Mouse (Mus musculus) hindbrain, embryonic 13.5 days (tissue): ENCODE data around the gene Ercc5. TPM values are rescaled to one million over a fixed set of nuclear protein-coding genes. Genes with fewer than 3 reads are reported as not detected.

ENCODE experiments used
- ATAC-seq: fragments of 200-750 bp; cut with Nextera tagmentation; 2 replicates; pipeline ENCODE4 v1.8.0; 2017; ENCODE audit warnings: moderate TSS enrichment; ENCODE audit not compliant: low FRiP score
- H3K27ac ChIP-seq: fragments of 300-500 bp; sonication (generic); 2 replicates; pipeline ENCODE4 v1.5.1; 2015; ENCODE audit warnings: inconsistent platforms, mild to moderate bottlenecking, moderate library complexity
- H3K27me3 ChIP-seq: fragments of 300-500 bp; sonication (generic); 2 replicates; pipeline ENCODE4 v1.6.1; 2015; ENCODE audit warnings: mild to moderate bottlenecking, inconsistent platforms
- H3K36me3 ChIP-seq: fragments of 300-500 bp; sonication (generic); 2 replicates; pipeline ENCODE4 v1.6.1; 2015; ENCODE audit warnings: mild to moderate bottlenecking, inconsistent platforms
- H3K4me1 ChIP-seq: fragments of 300-500 bp; sonication (generic); replicated peaks from 2 replicates; pipeline ENCODE4 v1.6.1; 2015; ENCODE audit warnings: inconsistent platforms
- H3K4me2 ChIP-seq: fragments of 300-500 bp; sonication (generic); 2 replicates; pipeline ENCODE4 v1.6.1; 2015; ENCODE audit warnings: inconsistent platforms, mild to moderate bottlenecking, moderate library complexity
- H3K4me3 ChIP-seq: fragments of 300-500 bp; sonication (generic); 2 replicates; pipeline ENCODE4 v1.5.1; 2015; ENCODE audit warnings: mild to moderate bottlenecking, inconsistent platforms
- H3K9ac ChIP-seq: fragments of 300-500 bp; sonication (generic); 2 replicates; pipeline ENCODE4 v1.6.1; 2015; ENCODE audit warnings: mild to moderate bottlenecking, inconsistent platforms
- H3K9me3 ChIP-seq: fragments of 300-500 bp; sonication (generic); 2 replicates; pipeline ENCODE4 v1.6.1; 2016; ENCODE audit warnings: inconsistent platforms
- WGBS: fragments of 180-500 bp; shearing (Covaris S2); methylation state at CpG from one replicate; pipeline ENCODE4 v1.1.7; 2015; 5-methylcytosine and 5-hydroxymethylcytosine counted together
- polyA plus RNA-seq: library from polyadenylated mRNA; unstranded; fragments of >200 nt; fragmentation: Nextera tagmentation; extraction: Ambion mirVana; gene quantifications from 2 replicates; pipeline ENCODE4 v1.2.1, GENCODE M21; 2015

Ercc5 gene
- polyA plus RNA-seq, 1 experiment from 2014 or later, result 32.5 TPM

GRCm38 (mm10) chr1:44129929-44130581 lies 17.5 kb upstream of the Ercc5 start:
- H3K27ac ChIP-seq, result no peak overlapping the region
- WGBS, result 85% methylated on average over 4 of the region's 4 CpGs
- no peaks in the 10 kb centered on the region for H3K9me3 ChIP-seq
- H3K36me3 ChIP-seq, result peaks cover 56% of the 10 kb centered on the region
- H3K27me3 ChIP-seq, result no peaks in the 10 kb centered on the region
- H3K9ac ChIP-seq, result no peak overlapping the region
- no peaks in the 10 kb centered on the region for H3K4me1 ChIP-seq
- no peak overlapping the region for H3K4me2 ChIP-seq
- no peak overlapping the region for H3K4me3 ChIP-seq
- no peak for ATAC-seq

- no peak overlapping the region for H3K4me2 ChIP-seq
- peaks cover 75% of the 10 kb centered on the region for H3K36me3 ChIP-seq
- 90% methylated on average over 4 of the region's 4 CpGs for WGBS
- ATAC-seq, result no peak
- H3K9ac ChIP-seq, result no peak overlapping the region
- no peak overlapping the region for H3K4me3 ChIP-seq
- H3K27me3 ChIP-seq, result no peaks in the 10 kb centered on the region
- no peaks in the 10 kb centered on the region for H3K4me1 ChIP-seq
- no peaks in the 10 kb centered on the region for H3K9me3 ChIP-seq
- no peak overlapping the region for H3K27ac ChIP-seq
These were observed 7.3 kb upstream of the Ercc5 start for GRCm38 (mm10) chr1:44140232-44140631.

GRCm38 (mm10) chr1:44142747-44143146 lies 4.8 kb upstream of the Ercc5 start:
- ATAC-seq, result no peak
- WGBS, result 93% methylated on average over 5 of the region's 5 CpGs
- no peak overlapping the region for H3K27ac ChIP-seq
- H3K4me2 ChIP-seq, result no peak overlapping the region
- H3K36me3 ChIP-seq, result peaks cover 60% of the 10 kb centered on the region
- H3K9me3 ChIP-seq, result no peaks in the 10 kb centered on the region
- peaks cover 5% of the 10 kb centered on the region for H3K4me1 ChIP-seq
- no peak overlapping the region for H3K9ac ChIP-seq
- no peak overlapping the region for H3K4me3 ChIP-seq
- H3K27me3 ChIP-seq, result no peaks in the 10 kb centered on the region

- peaks cover 11% of the 10 kb centered on the region for H3K4me1 ChIP-seq
- no peaks in the 10 kb centered on the region for H3K9me3 ChIP-seq
- H3K4me2 ChIP-seq, result peak overlapping the region; percentile 69
- WGBS, result 33% methylated on average over 6 of the region's 6 CpGs
- H3K4me3 ChIP-seq, result peak overlapping the region; percentile 88
- ATAC-seq, result no peak
- H3K27me3 ChIP-seq, result no peaks in the 10 kb centered on the region
- H3K36me3 ChIP-seq, result peaks cover 6% of the 10 kb centered on the region
- peak overlapping the region; percentile 92 for H3K9ac ChIP-seq
- peak overlapping the region; percentile 99; the same call in 1 of the 2 replicates for H3K27ac ChIP-seq
These were observed 1.2 kb downstream of the Ercc5 start for GRCm38 (mm10) chr1:44148706-44149105.

GRCm38 (mm10) chr1:44155287-44155686 lies 7.7 kb downstream of the Ercc5 start:
- H3K27ac ChIP-seq, result no peak overlapping the region
- no peaks in the 10 kb centered on the region for H3K9me3 ChIP-seq
- H3K9ac ChIP-seq, result no peak overlapping the region
- H3K4me1 ChIP-seq, result no peaks in the 10 kb centered on the region
- 95% methylated on average over 4 of the region's 4 CpGs for WGBS
- no peak overlapping the region for H3K4me3 ChIP-seq
- H3K4me2 ChIP-seq, result no peak overlapping the region
- ATAC-seq, result no peak
- no peaks in the 10 kb centered on the region for H3K27me3 ChIP-seq
- peaks cover 27% of the 10 kb centered on the region for H3K36me3 ChIP-seq

- no peaks in the 10 kb centered on the region for H3K27me3 ChIP-seq
- H3K27ac ChIP-seq, result no peak overlapping the region
- peaks cover 52% of the 10 kb centered on the region for H3K36me3 ChIP-seq
- no peak overlapping the region for H3K4me3 ChIP-seq
- no peak overlapping the region for H3K9ac ChIP-seq
- no peaks in the 10 kb centered on the region for H3K4me1 ChIP-seq
- ATAC-seq, result no peak
- H3K9me3 ChIP-seq, result no peaks in the 10 kb centered on the region
- H3K4me2 ChIP-seq, result no peak overlapping the region
- WGBS, result 86% methylated on average over 6 of the region's 6 CpGs
These were observed 10.8 kb downstream of the Ercc5 start for GRCm38 (mm10) chr1:44158317-44158716.

- 94% methylated on average over 6 of the region's 6 CpGs for WGBS
- no peak overlapping the region for H3K4me3 ChIP-seq
These were observed 14.3 kb downstream of the Ercc5 start for GRCm38 (mm10) chr1:44161818-44162217.

GRCm38 (mm10) chr1:44162389-44162788 lies 14.8 kb downstream of the Ercc5 start:
- Histone ChIP-seq H3K4me1 (no peaks in the 10 kb centered on the region), H3K36me3 (peaks cover 87% of the 10 kb centered on the region), H3K4me3 (no peak overlapping the region), H3K4me2 (no peak overlapping the region), H3K27me3 (no peaks in the 10 kb centered on the region), H3K9ac (no peak overlapping the region), H3K27ac (no peak overlapping the region), H3K9me3 (no peaks in the 10 kb centered on the region)
- no peak for ATAC-seq
- 94% methylated on average over 5 of the region's 5 CpGs for WGBS

More at GRCm38 (mm10) chr1:44161818-44162217, 14.3 kb downstream of the Ercc5 start:
- H3K9ac ChIP-seq, result no peak overlapping the region
- H3K4me2 ChIP-seq, result no peak overlapping the region
- peaks cover 81% of the 10 kb centered on the region for H3K36me3 ChIP-seq
- no peaks in the 10 kb centered on the region for H3K4me1 ChIP-seq
- no peak for ATAC-seq
- H3K9me3 ChIP-seq, result no peaks in the 10 kb centered on the region
- no peak overlapping the region for H3K27ac ChIP-seq
- H3K27me3 ChIP-seq, result no peaks in the 10 kb centered on the region

GRCm38 (mm10) chr1:44167859-44168383 lies 20.4 kb downstream of the Ercc5 start:
- Histone ChIP-seq H3K27ac (no peak overlapping the region), H3K27me3 (no peaks in the 10 kb centered on the region), H3K9me3 (peaks cover 8% of the 10 kb centered on the region; the same call in 1 of the 2 replicates), H3K36me3 (peaks cover 84% of the 10 kb centered on the region), H3K9ac (no peak overlapping the region), H3K4me1 (no peaks in the 10 kb centered on the region), H3K4me3 (no peak overlapping the region), H3K4me2 (no peak overlapping the region)
- 96% methylated on average over 3 of the region's 3 CpGs for WGBS
- no peak for ATAC-seq

GRCm38 (mm10) chr1:44172656-44173055 lies 25.1 kb downstream of the Ercc5 start:
- 95% methylated on average over 4 of the region's 4 CpGs for WGBS
- peaks cover 8% of the 10 kb centered on the region; the same call in 1 of the 2 replicates for H3K9me3 ChIP-seq
- H3K27ac ChIP-seq, result no peak overlapping the region
- no peak overlapping the region for H3K4me2 ChIP-seq
- peaks cover 88% of the 10 kb centered on the region for H3K36me3 ChIP-seq
- no peak overlapping the region for H3K9ac ChIP-seq
- no peak overlapping the region for H3K4me3 ChIP-seq
- no peak for ATAC-seq
- H3K27me3 ChIP-seq, result no peaks in the 10 kb centered on the region
- H3K4me1 ChIP-seq, result no peaks in the 10 kb centered on the region

GRCm38 (mm10) chr1:44173903-44174302 lies 26.4 kb downstream of the Ercc5 start:
- Histone ChIP-seq H3K27me3 (no peaks in the 10 kb centered on the region), H3K4me2 (no peak overlapping the region), H3K9ac (no peak overlapping the region), H3K36me3 (peaks cover 85% of the 10 kb centered on the region), H3K4me3 (no peak overlapping the region), H3K9me3 (peaks cover 8% of the 10 kb centered on the region; the same call in 1 of the 2 replicates), H3K27ac (no peak overlapping the region), H3K4me1 (no peaks in the 10 kb centered on the region)
- ATAC-seq, result no peak
- WGBS, result 88% methylated on average over 8 of the region's 8 CpGs

GRCm38 (mm10) chr1:44178086-44178485 lies 30.5 kb downstream of the Ercc5 start:
- ATAC-seq, result no peak
- Histone ChIP-seq H3K27me3 (no peaks in the 10 kb centered on the region), H3K4me2 (no peak overlapping the region), H3K9ac (no peak overlapping the region), H3K4me3 (no peak overlapping the region), H3K36me3 (peaks cover 76% of the 10 kb centered on the region), H3K4me1 (no peaks in the 10 kb centered on the region), H3K27ac (no peak overlapping the region), H3K9me3 (no peaks in the 10 kb centered on the region)
- 97% methylated on average over 5 of the region's 5 CpGs for WGBS

GRCm38 (mm10) chr1:44186396-44186795 lies 38.9 kb downstream of the Ercc5 start:
- no peak overlapping the region for H3K4me3 ChIP-seq
- H3K27me3 ChIP-seq, result no peaks in the 10 kb centered on the region
- no peak overlapping the region for H3K4me2 ChIP-seq
- H3K4me1 ChIP-seq, result no peaks in the 10 kb centered on the region
- no peaks in the 10 kb centered on the region for H3K9me3 ChIP-seq
- peaks cover 11% of the 10 kb centered on the region for H3K36me3 ChIP-seq
- no peak for ATAC-seq
- no peak overlapping the region for H3K27ac ChIP-seq
- H3K9ac ChIP-seq, result no peak overlapping the region
